Mouse (Mus musculus) cerebellum, adult 9-11 months (tissue): ENCODE measurements around the gene Lhpp.
A peak's percentile ranks its signal among the peaks of the same experiment; 100 is the strongest.

ENCODE experiments used
- DNase-seq: peaks from one replicate; pipeline ENCODE4 v3.0.0; 2022

Gene Lhpp

DNA sequence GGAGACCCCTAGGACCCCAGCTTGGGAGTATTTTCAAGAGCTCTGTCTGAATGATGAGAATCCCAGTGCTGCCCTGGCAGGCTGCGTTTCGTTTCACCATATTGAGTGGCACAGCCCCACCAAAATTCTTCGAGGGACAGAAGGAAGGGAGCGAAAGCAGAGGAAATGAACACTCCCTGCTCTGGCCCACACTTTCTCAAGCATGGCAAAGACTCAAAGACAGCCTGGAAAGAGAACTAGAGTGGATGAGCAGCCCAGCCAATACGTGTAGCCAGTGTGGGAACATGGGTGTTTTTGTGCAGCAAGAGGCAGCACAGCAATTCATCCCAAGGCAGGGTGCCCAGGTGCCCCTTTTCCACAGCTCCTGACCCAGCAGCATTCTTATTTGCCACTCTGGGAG lies 132.5 kb downstream of the Lhpp start:
- DNase-seq = no peak

- DNase-seq = peak; percentile 78
These were observed 136.7 kb downstream of the Lhpp start for GRCm38 (mm10) chr7:132747096-132747495.

GRCm38 (mm10) chr7:132748076-132748769 lies 137.8 kb downstream of the Lhpp start:
- DNase-seq = no peak

- DNase-seq = no peak
These were observed 139.1 kb downstream of the Lhpp start for GRCm38 (mm10) chr7:132749504-132749903.

DNA sequence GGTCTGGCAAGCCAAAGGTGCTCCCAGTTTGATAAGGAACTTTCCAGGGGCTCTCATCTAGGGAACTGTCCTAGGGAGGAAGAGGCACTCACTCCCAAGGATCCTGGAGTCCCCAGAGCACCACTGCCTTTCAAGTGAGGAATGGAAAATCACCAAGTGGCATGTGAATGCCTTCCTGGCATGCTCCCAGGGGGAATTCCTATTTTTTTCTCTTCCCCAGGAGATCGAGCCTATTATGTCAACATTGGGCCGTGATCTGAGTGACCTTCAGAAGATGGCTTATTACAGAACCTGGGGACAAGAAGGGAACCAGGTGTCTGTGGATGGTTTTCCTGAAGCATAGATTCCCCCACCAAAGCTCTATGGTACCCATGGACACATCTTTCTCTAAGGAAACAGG lies 141.3 kb downstream of the Lhpp start:
- peak; percentile 48 for DNase-seq

DNA sequence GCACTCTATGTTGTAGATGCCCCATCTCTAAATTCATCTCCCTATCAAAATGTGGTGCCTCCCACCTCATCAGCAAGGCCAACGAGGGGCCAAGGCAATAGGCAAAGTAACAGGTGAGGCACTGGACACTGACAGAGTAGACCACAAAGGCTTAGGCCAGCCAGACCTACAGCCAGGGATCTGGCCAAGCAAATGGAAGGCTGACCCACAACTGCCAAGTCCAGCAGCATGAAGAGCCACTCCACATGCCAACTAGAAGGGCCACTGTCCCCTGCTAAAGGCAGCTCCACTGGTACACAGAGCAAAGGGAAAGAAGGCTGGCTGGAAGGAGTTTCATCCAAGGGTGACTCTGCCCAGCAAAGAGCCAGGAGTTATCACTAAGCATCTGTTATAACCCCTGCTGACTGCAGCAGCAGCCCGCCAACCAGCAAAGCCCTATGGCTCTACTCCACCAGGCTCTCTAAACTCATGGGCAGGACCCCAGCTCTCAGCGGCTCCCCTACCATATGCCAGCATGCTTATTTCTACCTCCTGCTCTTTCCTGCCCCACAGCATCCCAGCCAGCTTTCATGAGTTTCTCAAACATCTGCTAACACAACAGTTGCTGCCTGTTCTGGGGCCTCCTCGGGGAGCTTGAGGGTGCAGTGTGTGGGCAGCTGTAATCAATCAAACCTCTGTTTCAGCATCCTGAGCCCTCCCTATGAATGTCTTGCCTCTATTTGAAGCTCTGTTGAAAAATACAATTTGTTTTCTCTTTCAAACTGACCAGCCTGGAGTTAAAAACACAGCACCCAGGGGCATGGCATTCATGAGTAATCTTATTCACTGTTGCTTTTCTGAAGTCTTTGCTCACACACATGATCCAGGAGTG lies 143.3 kb downstream of the Lhpp start:
- peak; percentile 63 for DNase-seq

GRCm38 (mm10) chr7:132754389-132754750 lies 143.9 kb downstream of the Lhpp start:
- peak; percentile 59 for DNase-seq
